Mouse (Mus musculus): ENCODE measurements around the gene Trp53inp2. TPM values are rescaled to one million over a fixed set of nuclear protein-coding genes. Genes with fewer than 3 reads are reported as not detected.

Gene Trp53inp2
- polyA plus RNA-seq, 1 experiment from 2014 or later = 88.7 TPM

DNA sequence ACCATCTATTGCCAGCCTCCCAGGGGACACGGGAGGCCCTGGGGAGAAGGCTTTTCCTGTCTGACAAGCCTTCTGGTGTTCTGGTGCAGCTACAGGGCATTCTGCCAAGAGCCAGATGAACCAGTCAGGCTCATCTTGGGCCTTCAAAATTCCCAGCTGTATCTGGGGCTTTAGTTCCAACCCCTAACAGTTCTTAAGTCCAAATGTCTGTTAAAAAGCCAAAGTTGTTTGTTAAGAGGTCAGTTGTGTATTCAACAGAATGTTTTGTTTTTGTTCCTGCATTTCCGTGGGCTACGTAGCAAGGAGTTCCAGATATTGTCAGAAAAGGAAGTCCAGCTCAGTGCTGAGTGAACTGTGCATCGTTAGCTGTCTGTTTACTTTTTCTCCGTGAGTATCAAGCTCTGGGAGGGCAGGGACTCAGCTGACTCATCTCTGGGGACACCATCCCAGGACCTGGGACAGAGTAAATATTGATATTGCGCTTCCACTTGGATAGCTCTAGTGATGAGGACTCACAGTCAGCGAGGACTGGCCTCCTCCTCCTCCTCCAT is 11.5 kb upstream of the Trp53inp2 start:
- H3K36me3 ChIP-seq = no peaks in the 10 kb centered on the region
- H3K9me3 ChIP-seq (replicated peaks) = no peaks in the 10 kb centered on the region
- H3K27ac ChIP-seq (replicated peaks) = no peak overlapping the region
- no peak overlapping the region for H3K4me3 ChIP-seq (replicated peaks)
- no peak for ATAC-seq (ENCODE audit: low FRiP score)
- H3K4me1 ChIP-seq = no peaks in the 10 kb centered on the region
- no peaks in the 10 kb centered on the region for H3K27me3 ChIP-seq (replicated peaks)
- 67% methylated on average over 7 of the region's 7 CpGs for WGBS
- no peak overlapping the region for H3K9ac ChIP-seq (replicated peaks)
- no peak overlapping the region for H3K4me2 ChIP-seq

DNA sequence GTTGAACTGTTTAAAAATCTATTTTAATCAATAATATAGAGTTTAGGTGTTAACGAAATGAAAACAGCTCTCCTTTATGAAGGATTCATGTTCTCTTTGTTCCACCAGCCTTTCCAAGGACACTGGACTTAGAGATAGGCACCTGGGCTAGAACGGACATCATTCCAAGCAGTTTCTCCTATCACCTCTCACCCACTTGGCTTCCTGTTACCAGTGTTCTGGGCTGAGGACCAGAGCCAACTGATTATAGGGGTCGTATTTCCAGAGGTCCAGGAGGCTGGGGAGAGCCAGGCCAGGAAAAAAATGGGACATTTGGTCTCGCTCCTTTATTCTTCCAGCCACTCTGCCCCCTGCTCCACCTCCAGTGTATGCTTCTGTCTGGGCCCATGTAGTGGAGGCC is 8.4 kb upstream of the Trp53inp2 start:
- Histone ChIP-seq H3K36me3 (no peaks in the 10 kb centered on the region), H3K9me3 (replicated peaks) (no peaks in the 10 kb centered on the region), H3K4me1 (no peaks in the 10 kb centered on the region), H3K27ac (replicated peaks) (no peak overlapping the region), H3K27me3 (replicated peaks) (no peaks in the 10 kb centered on the region; the same call in 1 of the 2 replicates), H3K4me3 (replicated peaks) (no peak overlapping the region), H3K4me2 (no peak overlapping the region), H3K9ac (replicated peaks) (no peak overlapping the region)
- 67% methylated on average over 4 of the region's 4 CpGs for WGBS
- ATAC-seq (ENCODE audit: low FRiP score) = no peak

- no peak overlapping the region for H3K4me2 ChIP-seq
- no peaks in the 10 kb centered on the region for H3K4me1 ChIP-seq
- no peak for ATAC-seq (ENCODE audit: low FRiP score)
These were observed 7.6 kb upstream of the Trp53inp2 start for GRCm38 (mm10) chr2:155373302-155373701.

GRCm38 (mm10) chr2:155373886-155374285 is 7.0 kb upstream of the Trp53inp2 start:
- H3K4me1 ChIP-seq = no peaks in the 10 kb centered on the region
- H3K9ac ChIP-seq (replicated peaks) = no peak overlapping the region
- H3K4me3 ChIP-seq (replicated peaks) = no peak overlapping the region
- no peak for ATAC-seq (ENCODE audit: low FRiP score)
- no peaks in the 10 kb centered on the region; the same call in 1 of the 2 replicates for H3K27me3 ChIP-seq (replicated peaks)
- no peaks in the 10 kb centered on the region for H3K36me3 ChIP-seq
- H3K4me2 ChIP-seq = no peak overlapping the region
- 81% methylated on average over 1 of the region's 1 CpGs for WGBS
- no peak overlapping the region for H3K27ac ChIP-seq (replicated peaks)
- no peaks in the 10 kb centered on the region for H3K9me3 ChIP-seq (replicated peaks)

More at GRCm38 (mm10) chr2:155373302-155373701, 7.6 kb upstream of the Trp53inp2 start:
- Histone ChIP-seq H3K27ac (replicated peaks) (no peak overlapping the region), H3K27me3 (replicated peaks) (no peaks in the 10 kb centered on the region; the same call in 1 of the 2 replicates), H3K9me3 (replicated peaks) (no peaks in the 10 kb centered on the region), H3K9ac (replicated peaks) (no peak overlapping the region), H3K4me3 (replicated peaks) (no peak overlapping the region), H3K36me3 (no peaks in the 10 kb centered on the region)
- 78% methylated on average over 1 of the region's 1 CpGs for WGBS

DNA sequence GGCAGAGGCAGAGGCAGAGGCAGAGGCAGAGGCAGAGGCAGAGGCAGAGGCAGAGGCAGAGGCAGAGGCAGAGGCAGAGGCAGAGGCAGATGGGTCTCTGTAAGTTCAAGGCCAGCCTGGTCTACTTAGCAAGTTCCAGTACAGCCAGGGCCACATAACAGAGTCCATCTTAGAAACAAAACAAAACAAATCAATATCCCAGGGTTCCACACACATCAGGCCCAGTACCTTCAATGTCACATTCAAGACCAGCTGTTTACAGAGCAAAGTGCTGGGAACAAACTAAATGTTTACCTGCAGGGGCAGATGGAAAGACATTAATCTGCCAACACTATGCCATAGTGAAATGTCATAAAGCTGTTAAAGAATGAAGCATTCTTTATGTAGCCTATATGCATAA is 6.3 kb upstream of the Trp53inp2 start:
- no peak overlapping the region for H3K27ac ChIP-seq (replicated peaks)
- ATAC-seq (ENCODE audit: low FRiP score) = no peak

DNA sequence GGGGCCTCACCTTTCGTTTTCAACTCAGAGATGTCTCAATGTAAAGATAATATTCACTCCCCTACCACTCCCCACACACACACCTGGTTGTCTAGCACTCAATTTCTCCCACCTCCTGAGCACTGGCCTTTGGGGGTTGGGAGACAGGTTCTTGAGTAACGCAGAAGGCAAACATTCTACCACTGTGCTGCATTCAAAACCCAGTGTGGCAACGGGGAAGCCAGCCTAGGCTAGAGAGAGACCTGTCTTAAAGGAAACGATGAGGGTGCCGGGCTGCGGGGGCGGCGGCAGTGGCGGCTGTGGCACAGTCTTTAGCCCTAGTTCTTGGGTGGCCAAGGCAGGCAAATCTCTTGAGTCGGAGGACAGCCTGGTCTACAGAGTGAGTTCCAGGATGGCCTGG is 4.7 kb upstream of the Trp53inp2 start:
- Histone ChIP-seq H3K4me2 (no peak overlapping the region), H3K27me3 (replicated peaks) (no peaks in the 10 kb centered on the region; the same call in 1 of the 2 replicates), H3K9me3 (replicated peaks) (no peaks in the 10 kb centered on the region), H3K9ac (replicated peaks) (no peak overlapping the region), H3K4me1 (peaks cover 11% of the 10 kb centered on the region), H3K36me3 (no peaks in the 10 kb centered on the region), H3K27ac (replicated peaks) (no peak overlapping the region), H3K4me3 (replicated peaks) (no peak overlapping the region)
- WGBS = 84% methylated on average over 10 of the region's 10 CpGs
- no peak for ATAC-seq (ENCODE audit: low FRiP score)

More for the DNA sequence above, 6.3 kb upstream of the Trp53inp2 start:
- no peak overlapping the region for H3K9ac ChIP-seq (replicated peaks)
- H3K9me3 ChIP-seq (replicated peaks) = no peaks in the 10 kb centered on the region
- no peak overlapping the region for H3K4me3 ChIP-seq (replicated peaks)
- H3K27me3 ChIP-seq (replicated peaks) = no peaks in the 10 kb centered on the region; the same call in 1 of the 2 replicates
- no peaks in the 10 kb centered on the region for H3K4me1 ChIP-seq
- H3K36me3 ChIP-seq = no peaks in the 10 kb centered on the region
- H3K4me2 ChIP-seq = no peak overlapping the region

DNA sequence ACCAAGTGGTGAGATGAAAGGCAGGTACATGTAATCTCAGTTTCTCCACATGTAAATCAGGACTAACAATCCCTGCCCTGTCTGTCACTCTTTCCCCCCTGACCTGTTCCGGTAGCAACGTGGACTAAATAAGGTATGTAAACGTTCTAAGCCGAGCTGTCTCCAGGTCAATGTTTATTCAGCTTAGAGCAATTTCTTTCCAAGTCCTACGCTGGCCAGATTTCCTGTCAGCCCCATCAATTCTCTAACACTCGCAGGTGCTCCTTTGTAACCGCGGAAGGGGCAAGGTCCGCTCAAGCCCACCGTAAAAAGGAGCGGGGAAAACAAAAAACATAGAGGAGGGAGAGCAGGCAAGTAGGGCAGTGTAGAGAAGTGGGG is 190 bp downstream of the Trp53inp2 start:
- H3K27me3 ChIP-seq (replicated peaks) = no peaks in the 10 kb centered on the region; the same call in 1 of the 2 replicates
- peak overlapping the region; percentile 99 for H3K27ac ChIP-seq (replicated peaks)
- H3K9me3 ChIP-seq (replicated peaks) = no peaks in the 10 kb centered on the region
- under 1% methylated on average over 11 of the region's 11 CpGs for WGBS
- peaks cover 47% of the 10 kb centered on the region for H3K4me1 ChIP-seq
- H3K4me2 ChIP-seq = peak overlapping the region; percentile 83
- peak overlapping the region; percentile 74 for H3K4me3 ChIP-seq (replicated peaks)
- ATAC-seq (ENCODE audit: low FRiP score) = no peak
- H3K36me3 ChIP-seq = peaks cover 6% of the 10 kb centered on the region; the same call in 1 of the 2 replicates
- peak overlapping the region; percentile 97 for H3K9ac ChIP-seq (replicated peaks)

DNA sequence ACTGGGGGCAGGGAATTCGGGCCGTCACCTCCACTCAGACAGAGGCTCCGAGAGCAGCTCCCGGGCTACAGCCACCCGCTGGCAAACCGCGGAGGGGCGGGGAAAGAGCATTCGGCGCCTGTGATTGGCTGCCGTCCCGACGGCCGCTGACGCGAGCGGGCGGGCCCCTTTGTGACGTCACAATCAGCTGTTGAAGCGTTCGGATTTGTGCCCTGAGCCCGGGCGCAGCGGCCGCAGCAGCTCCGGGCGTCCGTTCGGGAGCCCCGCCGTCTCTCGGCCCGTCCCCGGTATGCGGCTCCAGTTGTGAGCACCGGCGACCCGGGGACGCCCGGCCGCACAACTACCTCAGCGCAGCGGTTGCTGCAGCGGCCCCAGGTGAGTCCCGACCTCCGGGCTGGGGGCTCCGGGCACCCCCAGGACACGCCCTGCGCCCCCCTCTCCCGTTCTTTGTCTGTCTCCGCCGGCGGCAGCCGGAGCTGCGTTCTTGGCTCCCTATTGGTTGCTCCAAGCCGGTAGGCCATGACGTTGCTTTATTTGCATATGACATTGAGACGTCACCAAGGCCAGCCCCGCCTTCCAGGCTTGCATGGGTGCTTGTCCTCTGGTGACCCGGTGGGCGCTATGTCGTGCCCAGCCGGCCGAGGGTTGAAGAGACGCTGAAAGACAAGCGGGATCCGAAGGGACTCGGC is 928 bp downstream of the Trp53inp2 start:
- Histone ChIP-seq H3K9ac (replicated peaks) (peak overlapping the region; percentile 97), H3K9me3 (replicated peaks) (no peaks in the 10 kb centered on the region), H3K4me3 (replicated peaks) (peak overlapping the region; percentile 74), H3K27ac (replicated peaks) (peak overlapping the region; percentile 99), H3K36me3 (peaks cover 13% of the 10 kb centered on the region), H3K4me1 (peaks cover 55% of the 10 kb centered on the region), H3K4me2 (peak overlapping the region; percentile 83), H3K27me3 (replicated peaks) (no peaks in the 10 kb centered on the region; the same call in 1 of the 2 replicates)
- WGBS = under 1% methylated on average over 65 of the region's 68 CpGs
- ATAC-seq (ENCODE audit: low FRiP score) = peak; percentile 95

- Histone ChIP-seq H3K9ac (replicated peaks) (peak overlapping the region; percentile 97), H3K27ac (replicated peaks) (peak overlapping the region; percentile 99), H3K4me1 (peaks cover 60% of the 10 kb centered on the region), H3K4me3 (replicated peaks) (peak overlapping the region; percentile 74), H3K9me3 (replicated peaks) (no peaks in the 10 kb centered on the region), H3K4me2 (peak overlapping the region; percentile 83), H3K36me3 (peaks cover 18% of the 10 kb centered on the region), H3K27me3 (replicated peaks) (no peaks in the 10 kb centered on the region; the same call in 1 of the 2 replicates)
- WGBS = 16% methylated on average over 6 of the region's 6 CpGs
- peak; percentile 13 for ATAC-seq (ENCODE audit: low FRiP score)
These were observed 1.5 kb downstream of the Trp53inp2 start for GRCm38 (mm10) chr2:155382332-155382700.

- peak overlapping the region; percentile 83 for H3K4me2 ChIP-seq
- H3K27me3 ChIP-seq (replicated peaks) = no peaks in the 10 kb centered on the region
- peaks cover 63% of the 10 kb centered on the region for H3K4me1 ChIP-seq
- peaks cover 24% of the 10 kb centered on the region for H3K36me3 ChIP-seq
- 89% methylated on average over 2 of the region's 2 CpGs for WGBS
- H3K9me3 ChIP-seq (replicated peaks) = no peaks in the 10 kb centered on the region
- no peak for ATAC-seq (ENCODE audit: low FRiP score)
- peak overlapping the region; percentile 99 for H3K27ac ChIP-seq (replicated peaks)
- peak overlapping the region; percentile 97 for H3K9ac ChIP-seq (replicated peaks)
- H3K4me3 ChIP-seq (replicated peaks) = peak overlapping the region; percentile 74
These were observed 2.1 kb downstream of the Trp53inp2 start for GRCm38 (mm10) chr2:155382791-155383438.

- H3K4me1 ChIP-seq = peaks cover 63% of the 10 kb centered on the region
- peak overlapping the region; percentile 38 for H3K4me2 ChIP-seq
- H3K9me3 ChIP-seq (replicated peaks) = no peaks in the 10 kb centered on the region
- H3K27me3 ChIP-seq (replicated peaks) = no peaks in the 10 kb centered on the region
- no peak for ATAC-seq (ENCODE audit: low FRiP score)
- no peak overlapping the region for H3K4me3 ChIP-seq (replicated peaks)
- H3K9ac ChIP-seq (replicated peaks) = peak overlapping the region; percentile 28; the same call in 1 of the 2 replicates
- H3K36me3 ChIP-seq = peaks cover 43% of the 10 kb centered on the region
- WGBS = 25% methylated on average over 7 of the region's 7 CpGs
- H3K27ac ChIP-seq (replicated peaks) = peak overlapping the region; percentile 14; the same call in 1 of the 2 replicates
These were observed 4.2 kb downstream of the Trp53inp2 start for GRCm38 (mm10) chr2:155385090-155385489.

Measured in neural tube, embryonic 15.5 days (tissue).